Mouse (Mus musculus) bone marrow macrophage, adult 2 months (primary cell): Measurements from ENCODE around the gene Cacna1b.

ENCODE experiments used
- CTCF ChIP-seq: IDR thresholded peaks from 2 replicates; pipeline ENCODE4 v1.5.1; 2012; ENCODE audit warnings: low read depth, mild to moderate bottlenecking, low read length, moderate library complexity
- POLR2A ChIP-seq: IDR thresholded peaks from 2 replicates; pipeline ENCODE4 v1.6.1; 2012; ENCODE audit warnings: mild to moderate bottlenecking, low read depth, low read length, borderline replicate concordance

DNA sequence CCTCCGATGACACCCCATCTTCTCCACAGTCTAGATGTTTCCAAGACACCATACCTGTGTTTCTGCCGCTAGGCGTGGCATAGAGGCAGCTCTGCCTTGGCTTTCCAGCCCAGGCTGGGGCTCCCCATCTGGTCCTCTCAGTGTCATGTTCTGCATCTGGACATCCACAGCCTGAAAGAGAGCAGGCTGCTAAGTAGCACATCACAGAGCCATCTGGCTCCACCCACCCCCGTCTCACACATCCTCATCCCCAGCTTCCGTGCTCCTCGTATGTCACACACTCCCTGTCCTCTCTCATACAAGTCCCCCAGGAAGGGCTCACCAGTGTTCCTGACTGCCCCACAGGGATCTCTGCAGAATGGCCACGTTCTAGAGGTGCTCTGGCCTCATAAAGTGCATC, 153.2 kb downstream of the Cacna1b start:
- TF ChIP-seq POLR2A: no peak
- no peak for TF ChIP-seq CTCF
